Mouse (Mus musculus): ENCODE data around the gene Kif23. TPM values are rescaled to one million over a fixed set of nuclear protein-coding genes. Genes with fewer than 3 reads are reported as not detected.
A peak's percentile ranks its signal among the peaks of the same experiment; 100 is the strongest.

The Kif23 gene
- total RNA-seq (2021): 10 to 100 TPM; 16.9 to 25.0 TPM
- long read RNA-seq, experiment 1, partial matches to known transcripts: 0 of 11 reads
- long read RNA-seq, experiment 1, other reads (novel, unspliced or antisense): 7 of 11 reads
- long read RNA-seq, experiment 2, partial matches to known transcripts: 0 of 5 reads
- long read RNA-seq, experiment 2, other reads (novel, unspliced or antisense): 4 of 5 reads

DNA sequence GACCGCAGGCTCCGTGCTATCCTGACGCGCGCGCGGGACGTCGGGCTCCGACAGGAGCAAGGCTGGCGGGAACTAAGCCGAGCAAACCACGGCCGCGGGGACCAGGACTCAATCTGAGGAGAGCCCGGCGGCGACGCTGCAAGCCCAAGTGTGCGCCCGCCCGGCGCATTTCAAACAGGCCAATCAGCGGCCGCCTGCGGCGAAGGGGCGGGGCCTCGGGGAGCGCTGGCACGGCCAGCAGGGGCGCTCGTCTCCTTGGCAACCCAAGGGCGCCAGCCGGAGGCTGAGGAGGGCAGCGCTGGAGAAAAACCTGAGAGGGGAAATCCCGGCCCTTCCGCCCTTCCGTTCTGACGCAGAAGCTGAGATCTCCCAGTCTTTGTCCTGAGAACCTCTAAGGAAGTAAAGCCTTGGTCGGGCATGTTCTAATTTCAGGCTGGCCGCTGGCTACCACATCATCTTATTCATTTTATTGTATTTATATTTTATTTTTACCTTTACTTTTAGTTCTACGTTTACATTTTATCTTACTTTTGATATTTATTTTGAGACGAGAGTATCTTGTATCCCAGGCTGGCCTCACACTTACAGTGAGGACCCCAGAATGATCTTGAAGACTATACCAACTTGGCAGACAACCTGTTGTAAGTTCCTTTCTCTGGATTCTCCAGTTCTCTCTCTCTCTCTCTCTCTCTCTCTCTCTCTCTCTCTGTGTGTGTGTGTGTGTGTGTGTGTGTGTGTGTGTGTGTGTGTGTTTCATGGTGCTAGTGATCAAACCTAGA, at the start of gene Kif23:
Gene Kif23 (minus strand): TSS at position 152 of the 779 bp plus-strand sequence.
- DNase-seq: peak; percentile 96

DNA sequence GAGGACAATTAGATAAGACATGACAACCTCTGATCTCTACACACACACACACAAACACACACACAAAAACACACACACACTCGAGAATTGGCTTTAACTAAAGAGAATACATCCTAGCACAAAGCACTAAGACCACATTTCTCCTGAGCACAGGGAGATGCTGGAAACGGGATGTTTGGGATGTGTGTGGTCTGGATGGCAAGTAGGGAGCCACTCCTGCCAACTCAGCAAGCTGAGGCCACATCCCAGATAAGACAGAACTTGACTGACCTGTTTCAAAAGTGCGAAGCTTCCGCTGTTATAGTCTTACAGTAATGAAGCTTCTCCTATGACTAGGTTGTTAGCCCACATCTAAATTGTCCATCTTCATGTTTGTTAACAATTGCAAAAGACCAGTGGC, 44.6 kb upstream of the Kif23 start:
- no peak for DNase-seq

DNA sequence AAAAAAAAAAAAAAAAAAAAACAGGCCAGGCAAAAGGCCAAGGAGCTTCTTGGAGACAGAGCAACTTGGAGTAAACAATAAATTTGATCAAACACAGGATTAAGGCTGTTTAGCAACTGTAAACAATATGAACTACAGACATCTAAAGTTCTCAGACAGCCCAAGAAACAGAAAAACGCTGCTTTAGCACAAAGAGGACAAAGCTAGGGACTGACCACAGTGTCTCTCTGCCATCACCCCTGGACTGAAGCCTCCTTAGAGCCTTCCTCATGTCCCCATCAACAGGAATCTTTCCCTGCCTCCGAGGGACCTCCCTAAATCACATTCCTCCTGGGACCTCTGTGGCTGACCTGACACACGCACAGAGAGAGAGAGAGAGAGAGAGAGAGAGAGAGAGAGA, 44.2 kb upstream of the Kif23 start:
- no peak for DNase-seq

DNA sequence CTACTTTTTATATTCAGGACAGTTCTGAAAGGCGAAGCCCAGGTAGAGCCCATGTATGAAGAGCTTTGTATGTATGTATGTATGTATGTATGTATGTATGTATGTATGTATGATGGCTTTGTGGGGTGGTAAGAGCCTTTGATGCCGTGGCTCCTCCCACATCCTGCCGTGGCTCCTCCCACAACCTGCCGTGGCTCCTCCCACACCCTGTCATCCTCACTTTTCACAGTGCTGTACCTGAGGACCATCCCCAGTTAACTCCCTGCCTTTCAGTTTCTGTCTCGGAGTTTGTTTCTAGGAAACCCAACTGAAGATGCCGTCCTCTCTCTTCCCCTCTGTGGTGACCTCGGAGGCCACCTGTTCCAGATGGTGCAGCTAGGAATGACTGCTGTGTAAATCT, 39.5 kb upstream of the Kif23 start:
- no peak for DNase-seq

DNA sequence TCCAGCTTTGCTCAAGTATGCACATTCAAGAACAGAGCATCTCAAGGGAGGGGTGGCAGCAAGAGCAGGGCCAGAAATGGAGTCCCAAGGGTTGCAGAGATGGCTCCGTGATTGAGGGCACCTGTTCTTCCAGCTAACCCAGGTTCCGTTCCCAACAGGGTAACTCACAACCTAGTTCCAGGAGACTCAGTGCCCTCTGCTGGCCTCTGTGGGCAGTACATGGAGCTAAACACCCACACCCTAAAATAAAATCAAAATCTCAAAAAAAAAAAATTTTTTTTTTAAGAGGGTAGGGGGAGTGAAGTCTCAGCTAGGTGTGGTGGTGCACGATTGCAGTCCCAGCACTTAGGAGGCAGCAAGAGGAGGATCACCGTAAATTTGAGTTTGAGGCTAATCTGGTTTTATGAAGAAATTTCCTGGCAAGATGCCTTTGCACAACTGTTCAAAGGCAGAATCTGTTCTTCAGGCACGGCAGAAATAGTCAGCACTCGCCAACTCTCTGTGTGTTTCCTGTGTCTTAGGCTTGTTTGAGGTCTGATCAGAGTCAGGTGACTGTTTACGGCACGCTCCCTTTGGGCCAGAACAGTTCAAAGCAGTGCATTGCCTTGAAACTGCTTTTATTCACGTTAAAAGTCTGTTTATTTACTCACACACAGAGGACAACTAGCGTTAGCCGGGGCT, 38.7 kb upstream of the Kif23 start:
- DNase-seq: peak; percentile 62

DNA sequence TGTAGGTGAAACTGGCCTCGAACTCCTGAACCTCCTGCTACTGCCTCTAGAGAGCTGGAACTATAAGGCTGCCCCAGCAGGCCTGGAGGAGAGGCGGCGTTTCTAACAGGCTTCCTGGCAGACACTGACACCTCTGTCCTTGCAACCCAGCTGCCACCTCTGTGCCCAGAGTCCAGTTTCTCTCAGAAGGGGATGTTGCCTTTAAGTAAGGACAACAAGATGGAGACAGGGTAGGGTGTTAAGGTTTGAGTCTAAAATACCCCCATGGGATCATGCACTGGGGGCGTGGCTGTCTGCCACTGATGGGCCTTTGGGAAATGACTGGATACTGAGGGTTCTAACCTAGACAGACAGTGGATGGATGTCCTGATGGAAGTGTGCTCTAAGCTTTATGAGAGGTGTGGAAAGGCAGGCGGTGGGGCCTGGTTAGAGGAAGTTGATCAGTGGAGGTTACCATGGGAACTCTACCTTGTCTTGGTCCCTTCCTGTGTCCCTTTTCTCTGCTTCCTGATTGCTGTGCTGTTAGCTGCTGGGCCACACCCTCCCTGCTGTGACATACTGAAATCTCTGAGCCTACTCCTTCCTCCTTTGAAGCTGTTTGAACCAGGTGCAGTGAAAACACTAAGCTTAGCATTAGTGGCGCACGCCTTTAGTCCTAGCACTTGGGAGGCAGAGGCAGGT, 36.5 kb upstream of the Kif23 start:
- no peak for DNase-seq

DNA sequence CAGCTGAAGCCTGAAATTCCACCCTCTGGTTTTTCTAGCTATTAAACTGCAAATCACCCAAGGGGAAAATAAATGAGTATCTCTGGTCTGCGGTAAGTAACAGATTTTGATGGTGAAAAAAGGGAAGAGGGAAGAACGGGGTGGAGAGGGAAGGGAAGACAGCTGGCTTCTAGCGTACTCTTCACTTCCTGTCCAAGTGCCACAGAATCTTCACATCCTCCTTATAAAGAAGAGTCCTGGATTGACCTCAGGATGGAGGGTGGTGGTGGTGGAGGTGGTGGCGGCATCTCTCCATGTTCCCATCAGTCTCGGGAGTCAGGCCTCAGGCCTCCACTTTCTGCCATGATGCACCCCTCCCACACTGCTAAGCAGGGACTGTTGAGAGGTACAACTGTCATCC, 35.3 kb upstream of the Kif23 start:
- DNase-seq: no peak

DNA sequence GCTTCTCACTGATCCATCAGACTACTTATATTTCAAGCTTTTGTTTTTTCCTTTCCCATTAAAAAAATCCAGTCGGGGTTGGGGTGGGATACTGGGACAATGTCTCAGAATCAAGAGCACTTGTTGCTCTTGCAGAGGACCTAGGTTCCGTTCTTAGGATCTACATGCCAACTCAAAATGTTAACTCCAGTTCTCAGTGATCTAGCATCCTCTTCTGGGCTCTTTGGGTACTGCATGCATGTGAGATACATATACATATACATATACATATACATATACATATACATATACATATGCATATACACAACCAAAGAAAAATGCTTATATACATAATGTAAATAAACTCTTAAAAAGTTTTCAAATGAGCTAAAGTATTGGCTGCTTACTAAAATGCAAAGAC, 33.4 kb upstream of the Kif23 start:
- no peak for DNase-seq

DNA sequence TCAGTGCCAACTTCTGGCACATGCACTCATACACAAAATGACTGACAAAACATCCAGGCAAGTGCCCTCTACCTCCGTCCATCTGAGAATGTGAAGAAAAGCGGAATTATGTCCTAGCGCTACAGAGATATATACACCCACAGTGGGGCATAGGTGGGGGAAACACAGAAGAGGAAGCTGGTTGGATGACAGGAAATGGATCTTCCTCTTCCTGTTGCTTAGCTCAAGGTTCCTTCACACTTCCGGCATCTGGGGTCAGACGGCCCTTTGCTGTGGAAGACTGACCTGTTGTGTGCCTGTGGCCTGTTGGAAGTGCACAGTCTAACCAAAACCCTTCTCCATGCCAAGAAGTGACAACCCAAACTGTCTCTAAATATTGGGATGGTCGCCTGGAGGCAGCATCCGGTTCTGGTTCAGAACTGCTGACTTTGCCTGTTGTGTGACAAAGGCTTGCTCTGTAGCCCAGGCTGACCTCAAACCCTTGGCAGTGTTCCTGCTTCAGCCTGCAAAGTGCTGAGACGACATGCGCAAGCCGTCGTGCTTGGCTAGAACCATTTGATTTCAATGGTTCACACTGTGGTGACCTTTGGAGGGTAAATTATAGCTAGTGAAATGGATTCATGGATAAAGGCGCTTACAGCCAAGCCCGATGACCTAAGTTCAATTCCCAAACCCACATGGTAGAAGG, 30.8 kb upstream of the Kif23 start:
- DNase-seq: no peak

DNA sequence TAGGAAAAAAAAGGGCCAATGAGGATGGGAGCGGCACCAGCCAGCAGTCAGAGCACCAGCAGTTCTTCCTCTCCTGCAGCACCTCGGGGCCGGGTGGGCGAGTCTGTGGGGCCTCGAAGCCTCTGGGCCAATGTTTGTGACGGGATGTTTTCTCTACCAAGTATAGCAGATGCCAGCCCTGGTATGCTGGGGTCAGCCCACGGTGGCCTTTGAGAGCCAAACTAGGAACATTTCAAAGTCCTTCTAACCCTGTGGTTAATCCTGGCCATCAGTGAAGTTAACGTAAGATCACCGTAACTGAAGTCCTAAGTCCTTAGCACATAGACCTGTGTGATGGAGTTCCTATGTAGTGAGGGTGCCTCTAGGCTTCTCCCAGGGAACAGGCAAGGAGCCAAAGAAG, 25.5 kb upstream of the Kif23 start:
- DNase-seq: no peak

DNA sequence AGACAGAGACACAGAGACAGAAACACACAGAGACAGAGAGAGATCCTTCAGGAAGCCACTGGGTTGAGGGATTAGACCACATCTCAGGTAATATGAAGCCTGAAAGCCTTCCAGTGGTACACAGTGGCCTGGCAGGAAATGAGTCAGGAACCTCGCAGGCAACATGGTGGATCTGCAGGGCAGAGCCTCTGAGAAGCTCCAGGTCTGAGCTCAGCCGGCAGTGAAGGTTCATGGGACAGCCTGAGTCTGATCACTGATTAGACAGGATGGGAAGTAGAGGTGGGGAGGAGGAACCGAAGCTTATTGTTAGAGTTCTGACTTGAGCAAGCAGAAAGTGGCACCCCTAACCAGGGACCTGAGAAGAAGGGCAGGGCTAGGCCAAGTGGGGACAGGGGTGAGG, 24.5 kb upstream of the Kif23 start:
- DNase-seq: no peak

DNA sequence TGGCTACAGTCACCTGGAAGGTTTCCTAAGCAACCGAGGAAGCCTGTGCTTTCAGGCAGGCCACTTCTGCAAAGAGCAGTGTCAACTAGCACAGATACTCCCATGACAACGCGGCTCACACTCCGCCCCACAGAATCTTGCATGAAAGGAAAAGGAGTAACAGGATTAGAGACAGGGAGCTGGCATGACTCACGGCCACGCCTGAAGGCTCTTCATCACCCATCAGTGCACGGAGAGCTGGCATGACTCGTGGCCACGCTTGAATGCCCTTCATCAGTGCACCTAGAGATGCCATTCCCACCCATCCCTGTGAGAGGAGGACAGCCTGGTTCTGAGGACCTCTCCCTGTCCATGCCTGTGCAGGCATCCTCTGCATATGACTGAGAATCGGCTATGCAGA, 20.8 kb upstream of the Kif23 start:
- no peak for DNase-seq

DNA sequence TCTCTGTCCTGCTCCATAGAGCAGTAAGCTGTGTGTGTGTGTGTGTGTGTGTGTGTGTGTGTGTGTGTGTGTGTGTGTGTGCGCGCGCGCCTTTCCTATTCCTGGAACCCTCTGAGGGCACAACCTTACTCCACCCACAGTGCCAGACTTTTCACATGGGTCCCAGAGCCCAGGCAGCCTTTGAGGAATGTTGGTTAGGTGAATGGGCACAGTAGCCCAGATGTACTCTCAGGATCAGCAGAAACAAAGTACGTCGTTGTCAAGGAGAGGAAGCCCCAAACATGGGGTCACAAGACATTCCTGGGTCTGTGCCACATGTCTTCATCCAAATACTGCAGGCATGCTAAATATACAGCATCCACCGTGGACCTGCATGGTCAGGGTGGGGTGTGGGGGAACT, 19.4 kb upstream of the Kif23 start:
- DNase-seq: no peak

DNA sequence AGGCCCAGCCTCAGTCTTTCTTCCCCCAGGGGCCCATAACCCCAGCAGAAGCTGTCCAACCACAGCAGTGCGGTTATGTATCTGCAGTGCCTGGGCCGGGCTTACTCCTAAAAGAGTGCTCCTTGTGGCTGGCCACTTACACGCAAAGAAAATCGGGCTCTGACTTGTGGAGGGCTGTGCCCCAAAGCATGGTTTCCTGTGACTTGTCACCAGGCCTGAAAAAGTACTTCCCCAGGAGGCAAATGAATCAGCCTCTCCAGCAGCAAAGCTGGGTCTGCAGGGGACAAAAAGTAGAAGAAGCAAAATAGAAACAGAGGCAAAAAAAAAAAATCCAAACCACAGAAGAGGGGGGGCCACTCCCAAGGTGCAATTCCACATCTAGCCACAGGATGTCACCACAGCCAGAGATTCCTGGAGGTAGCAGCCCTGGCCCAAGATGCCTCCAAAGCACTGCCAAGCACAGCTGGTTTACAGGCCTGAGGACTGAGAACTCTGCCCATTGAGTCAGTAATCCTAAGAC, 18.9 kb upstream of the Kif23 start:
- peak; percentile 77 for DNase-seq

DNA sequence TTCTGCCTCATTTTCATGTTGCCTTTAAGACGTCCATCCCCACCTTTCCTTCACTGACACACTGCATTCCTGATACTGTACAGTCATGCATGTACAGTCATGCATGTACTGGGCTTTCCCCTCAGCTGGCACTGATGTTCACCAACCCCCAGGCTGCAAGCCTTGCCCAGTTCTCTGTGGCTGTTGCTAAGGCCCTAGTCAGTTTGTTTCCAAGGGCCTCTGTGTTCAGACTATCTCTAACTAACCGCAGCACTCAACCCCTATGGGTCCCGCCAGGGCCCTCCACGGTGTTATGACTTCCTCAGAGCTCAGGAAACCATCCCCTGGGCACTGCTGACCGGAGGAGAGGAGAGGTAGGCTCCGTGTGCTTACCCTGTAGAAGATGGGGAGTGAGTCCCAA, 16.8 kb upstream of the Kif23 start:
- no peak for DNase-seq

DNA sequence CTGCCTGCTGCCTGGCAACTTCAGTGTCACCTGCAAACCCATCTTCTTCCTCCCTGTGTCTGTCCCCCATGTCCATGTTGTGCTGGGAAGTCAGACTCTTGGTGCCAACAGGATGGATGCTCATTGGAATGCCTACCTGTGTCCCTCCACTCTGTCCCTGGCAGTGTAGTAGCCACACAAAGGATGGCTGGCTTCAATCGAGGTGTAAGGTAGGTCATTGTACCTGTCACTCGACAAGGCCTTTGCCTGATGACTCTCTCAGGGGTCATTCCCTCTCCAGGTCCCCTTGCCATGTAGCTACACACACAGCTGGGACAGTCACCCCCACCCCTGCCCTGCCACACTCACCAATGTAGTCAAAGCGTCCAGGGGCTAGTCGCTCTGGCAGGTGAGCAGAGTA, 14.6 kb upstream of the Kif23 start:
- DNase-seq: no peak

DNA sequence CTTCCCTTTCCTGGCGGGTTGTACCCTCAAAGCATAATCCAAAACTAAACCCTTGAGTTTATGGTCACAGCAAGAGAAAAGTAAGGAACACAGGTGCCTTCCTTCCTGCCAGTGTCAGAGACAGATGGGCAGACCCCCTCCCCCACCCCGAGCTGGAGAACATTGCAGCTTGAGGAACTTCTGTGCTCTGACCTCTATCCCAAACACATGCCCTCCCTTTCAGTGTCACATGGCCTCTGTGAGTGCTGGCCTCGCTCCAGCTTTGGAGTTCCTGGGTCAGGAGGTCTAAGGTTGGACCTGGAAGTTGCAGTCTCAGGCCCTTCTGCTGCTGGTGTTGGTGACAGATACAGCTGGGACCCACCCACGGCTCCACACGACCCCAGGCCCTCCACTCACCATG, 14.2 kb upstream of the Kif23 start:
- DNase-seq: peak; percentile 29

DNA sequence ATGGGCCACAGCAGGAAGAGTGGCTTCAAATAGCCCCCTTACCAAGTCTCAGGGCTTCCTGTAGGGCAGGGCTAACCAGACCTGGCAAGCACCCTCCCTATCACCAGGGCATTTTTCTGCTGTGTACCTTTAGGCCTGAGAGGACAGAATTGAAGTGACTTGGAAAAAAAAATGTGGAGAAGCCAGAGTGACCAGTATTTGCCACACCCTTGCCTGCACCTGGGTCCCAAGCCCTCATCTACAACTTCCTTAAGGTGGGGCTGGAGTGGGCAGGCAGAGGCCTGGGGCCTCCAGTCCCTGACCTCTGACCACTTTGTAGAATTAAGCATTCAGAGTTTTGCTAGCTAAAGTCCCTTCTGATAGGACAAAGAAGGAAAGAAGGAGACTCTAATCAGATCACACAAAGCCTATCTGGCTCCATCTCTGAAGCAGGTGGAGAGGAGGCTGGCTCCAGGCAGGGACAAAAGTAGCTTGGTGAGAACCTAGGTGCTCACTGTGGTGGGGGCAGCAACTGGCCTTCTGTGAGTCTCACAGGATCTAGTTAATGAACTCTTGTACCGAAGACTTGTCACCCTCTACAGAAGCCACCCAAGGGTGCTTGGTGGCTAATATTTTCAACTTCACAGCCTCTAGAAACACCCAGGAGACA, 13.5 kb upstream of the Kif23 start:
- no peak for DNase-seq

DNA sequence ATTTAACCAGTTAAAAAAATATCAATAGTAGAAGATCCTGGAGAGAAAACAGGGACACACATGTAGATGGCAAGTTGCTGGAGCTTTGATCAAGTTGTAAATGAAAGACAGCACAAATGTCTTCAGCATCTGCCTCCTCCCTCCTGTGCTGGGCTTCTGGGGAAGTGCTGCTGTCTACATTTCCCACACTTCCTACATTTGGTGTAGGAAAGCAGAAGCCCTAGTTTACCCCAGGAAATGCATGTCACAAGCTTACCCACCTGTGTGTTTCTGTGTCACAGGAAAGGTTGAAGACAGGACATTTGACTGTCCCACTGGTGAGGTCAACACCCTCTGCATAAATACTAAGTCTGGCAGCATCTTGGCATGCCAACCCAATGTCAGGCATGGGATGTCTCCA, 8.1 kb upstream of the Kif23 start:
- no peak for DNase-seq

DNA sequence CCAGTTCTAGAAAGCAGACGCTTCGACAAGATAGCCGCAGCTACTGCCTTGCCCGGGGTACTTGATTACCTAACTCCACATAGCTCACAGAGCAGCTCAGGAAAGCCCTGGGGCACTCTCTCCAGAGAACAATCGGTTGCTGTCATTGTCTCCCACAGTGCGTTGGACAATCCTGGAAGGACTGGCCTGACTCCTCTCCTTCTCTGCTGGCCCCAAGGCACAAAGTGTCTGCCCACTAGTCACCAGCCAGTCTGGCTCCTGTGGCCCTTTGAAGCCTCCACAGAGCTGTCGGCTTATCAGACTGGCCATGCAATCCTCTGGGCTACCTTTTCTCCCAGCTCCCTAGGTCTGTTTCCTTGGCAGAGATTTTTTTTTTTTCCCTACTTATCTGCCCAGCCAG, 5.7 kb upstream of the Kif23 start:
- DNase-seq: no peak
